Mouse (Mus musculus): Measurements from ENCODE around the gene Ubap2l.

DNA sequence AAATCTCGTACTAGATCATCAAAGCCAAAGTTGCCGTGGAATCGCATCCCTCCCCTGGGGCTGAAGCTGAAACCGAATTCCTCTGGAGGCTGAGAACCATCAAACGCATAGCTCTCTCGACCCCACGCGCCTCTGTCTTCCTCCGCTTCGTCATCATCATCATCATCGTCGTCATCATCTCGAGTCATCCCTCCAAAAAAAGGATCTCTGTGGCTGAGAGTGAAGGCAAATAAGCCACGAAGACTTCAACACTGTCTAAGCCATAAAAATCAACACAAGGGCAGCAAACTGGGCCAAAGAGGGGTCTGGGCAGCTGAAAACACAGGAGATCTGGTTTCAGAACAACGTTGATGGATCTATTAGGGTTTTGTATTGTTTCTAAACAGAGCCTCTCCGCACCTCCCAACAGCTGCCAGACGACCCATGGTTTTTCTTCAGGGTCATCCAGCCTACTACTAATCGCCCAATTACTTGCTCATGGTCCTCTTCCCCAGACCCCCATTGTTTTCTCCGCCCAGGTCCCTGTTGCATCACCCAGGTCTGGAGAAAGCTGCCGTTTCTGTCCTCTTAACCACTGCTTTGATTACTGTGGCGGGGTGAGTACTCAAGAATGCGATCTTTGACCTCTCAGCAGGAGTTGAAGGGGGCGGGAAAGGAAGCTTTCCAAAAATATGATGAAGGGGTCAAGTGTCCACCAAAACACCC lies 54.5 kb downstream of the Ubap2l start:
- TF ChIP-seq CTCF (IDR thresholded peaks at IDR 0.05; ENCODE audit: low read depth, low read length) (no peak), POLR2A (IDR thresholded peaks at IDR 0.05; ENCODE audit: extremely low read depth, insufficient read depth, low read length) (no peak)

Data from liver, adult 2 months (tissue).